Mouse (Mus musculus) heart, postnatal 0 days (tissue): ENCODE measurements at regions not wholly inside any gene's neighbourhood (a gene's known extent, or its start where the extent isn't known, plus 50 kb on each side); places are given as distances from the start of the nearest gene placed in this dataset.

Experiments
- ATAC-seq: fragments of 200-750 bp; cut with Nextera tagmentation; 2 replicates; pipeline ENCODE4 v1.8.0; 2017; ENCODE audit warnings: low read depth, moderate number of reproducible peaks, moderate library complexity; ENCODE audit not compliant: insufficient read depth
- DNase-seq: peaks from one replicate; pipeline ENCODE4 v3.0.0-alpha.2; 2016; ENCODE audit warnings: low spot score
- H3K27ac ChIP-seq: fragments of 300-500 bp; sonication (generic); 2 replicates; pipeline ENCODE4 v1.5.1; 2014; ENCODE audit warnings: low read depth, mild to moderate bottlenecking
- H3K27me3 ChIP-seq: fragments of 300-500 bp; sonication (generic); 2 replicates; pipeline ENCODE4 v1.6.1; 2014; ENCODE audit warnings: low read length, mixed read lengths; ENCODE audit not compliant: control insufficient read depth, insufficient read depth
- H3K36me3 ChIP-seq: fragments of 300-500 bp; sonication (generic); replicated peaks from 2 replicates; pipeline ENCODE4 v1.6.1; 2014; ENCODE audit warnings: low read length, mixed read lengths; ENCODE audit not compliant: control insufficient read depth, insufficient read depth
- H3K4me1 ChIP-seq: fragments of 300-500 bp; sonication (generic); 2 replicates; pipeline ENCODE4 v1.6.1; 2014; ENCODE audit warnings: antibody characterized with exemption; ENCODE audit not compliant: control insufficient read depth, insufficient read depth
- H3K4me2 ChIP-seq: fragments of 300-500 bp; sonication (generic); 2 replicates; pipeline ENCODE4 v1.6.1; 2014; ENCODE audit warnings: low read depth, mild to moderate bottlenecking, low read length, moderate library complexity
- H3K4me3 ChIP-seq: fragments of 300-500 bp; sonication (generic); 2 replicates; pipeline ENCODE4 v1.5.1; 2014; ENCODE audit warnings: low read depth, low read length
- H3K9ac ChIP-seq: fragments of 300-500 bp; sonication (generic); replicated peaks from 2 replicates; pipeline ENCODE4 v1.6.1; 2014; ENCODE audit warnings: low read depth, low read length, mixed read lengths
- H3K9me3 ChIP-seq: fragments of 300-500 bp; sonication (generic); replicated peaks from 2 replicates; pipeline ENCODE4 v1.6.1; 2016; ENCODE audit warnings: low read length; ENCODE audit not compliant: control insufficient read depth
- CTCF ChIP-seq: IDR thresholded peaks from 2 replicates; pipeline ENCODE4 v1.5.1; 2016; ENCODE audit warnings: antibody characterized with exemption, control low read depth, low read depth
- EP300 ChIP-seq: IDR thresholded peaks from 2 replicates; pipeline ENCODE4 v1.6.1; 2016; ENCODE audit warnings: antibody characterized with exemption, low read depth
- WGBS: fragments of 180-500 bp; shearing (Covaris S2); extraction: QIAGEN DNeasy Blood & Tissue Kit; methylation state at CpG from one replicate; pipeline ENCODE4 v1.1.7; 2014; 5-methylcytosine and 5-hydroxymethylcytosine counted together

DNA sequence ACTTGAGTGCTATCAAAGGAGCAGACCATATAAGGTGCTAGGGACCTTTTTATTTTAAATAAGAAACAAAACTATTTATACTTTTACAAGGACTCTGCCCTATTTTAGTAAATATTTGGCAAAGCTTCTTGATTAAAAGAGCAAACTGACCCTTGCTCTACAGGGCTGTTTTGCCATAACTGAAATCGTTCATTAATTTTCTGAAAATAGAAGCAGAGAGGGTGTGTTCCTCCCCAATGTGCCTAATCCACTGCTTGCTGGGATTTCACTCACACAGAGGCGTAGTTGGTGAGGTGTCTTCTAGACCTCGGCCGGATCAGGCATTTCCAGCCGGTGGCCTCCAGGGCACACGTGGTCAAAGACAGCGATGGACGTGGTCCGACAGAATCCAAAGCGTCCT is 76.4 kb downstream of the Cdc7 start:
- Histone ChIP-seq H3K27me3 (no peaks in the 10 kb centered on the region), H3K4me2 (no peak overlapping the region), H3K4me1 (no peaks in the 10 kb centered on the region), H3K9me3 (peaks cover 8% of the 10 kb centered on the region; the same call in 1 of the 2 replicates), H3K9ac (no peak overlapping the region), H3K4me3 (no peak overlapping the region), H3K36me3 (no peaks in the 10 kb centered on the region), H3K27ac (no peak overlapping the region)
- DNase-seq (no peak), ATAC-seq (no peak)
- WGBS: 83% methylated on average over 10 of the region's 10 CpGs
- TF ChIP-seq CTCF (no peak), EP300 (no peak)

GRCm38 (mm10) chr5:107045163-107045562 is 81.0 kb downstream of the Cdc7 start:
- peaks cover 21% of the 10 kb centered on the region for H3K4me1 ChIP-seq
- H3K9me3 ChIP-seq: no peaks in the 10 kb centered on the region
- H3K36me3 ChIP-seq: no peaks in the 10 kb centered on the region
- 65% methylated on average over 10 of the region's 10 CpGs for WGBS
- no peak overlapping the region for H3K27ac ChIP-seq
- H3K4me3 ChIP-seq: no peak overlapping the region
- no peaks in the 10 kb centered on the region for H3K27me3 ChIP-seq
- H3K4me2 ChIP-seq: no peak overlapping the region
- DNase-seq: no peak
- no peak for TF ChIP-seq EP300
- TF ChIP-seq CTCF: no peak
- no peak for ATAC-seq
- no peak overlapping the region for H3K9ac ChIP-seq

DNA sequence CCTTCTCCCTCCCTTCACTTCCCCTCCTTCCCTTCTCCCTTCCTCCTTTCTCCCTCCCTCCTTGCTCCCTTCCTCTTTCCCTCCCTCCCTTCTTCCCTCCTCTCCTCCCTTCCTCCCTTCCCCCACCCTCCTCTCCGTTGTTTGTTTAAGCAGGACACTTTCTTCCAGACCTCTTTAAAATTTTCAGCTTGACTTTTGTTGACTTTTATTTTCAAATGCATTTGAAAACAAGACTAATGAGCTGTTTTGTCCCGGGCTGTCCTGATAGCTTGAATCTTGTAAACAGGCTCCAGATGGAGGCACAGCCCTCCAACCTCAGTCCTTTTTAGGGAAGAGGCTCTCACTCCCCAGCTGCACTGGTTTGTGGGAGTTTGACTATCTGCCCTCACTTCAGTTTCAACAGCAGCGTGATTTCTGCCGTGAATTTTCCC is 82.4 kb downstream of the Cdc7 start:
- H3K4me2 ChIP-seq: no peak overlapping the region
- H3K27me3 ChIP-seq: no peaks in the 10 kb centered on the region
- no peak overlapping the region for H3K9ac ChIP-seq
- no peaks in the 10 kb centered on the region for H3K9me3 ChIP-seq
- no peaks in the 10 kb centered on the region for H3K36me3 ChIP-seq
- H3K4me1 ChIP-seq: peaks cover 21% of the 10 kb centered on the region
- 12% methylated on average over 4 of the region's 4 CpGs for WGBS
- peak overlapping the region; percentile 55 for H3K27ac ChIP-seq
- no peak overlapping the region for H3K4me3 ChIP-seq
- ATAC-seq: no peak; the same call in 1 of the 2 replicates
- no peak for DNase-seq
- no peak for TF ChIP-seq EP300
- no peak for TF ChIP-seq CTCF

DNA sequence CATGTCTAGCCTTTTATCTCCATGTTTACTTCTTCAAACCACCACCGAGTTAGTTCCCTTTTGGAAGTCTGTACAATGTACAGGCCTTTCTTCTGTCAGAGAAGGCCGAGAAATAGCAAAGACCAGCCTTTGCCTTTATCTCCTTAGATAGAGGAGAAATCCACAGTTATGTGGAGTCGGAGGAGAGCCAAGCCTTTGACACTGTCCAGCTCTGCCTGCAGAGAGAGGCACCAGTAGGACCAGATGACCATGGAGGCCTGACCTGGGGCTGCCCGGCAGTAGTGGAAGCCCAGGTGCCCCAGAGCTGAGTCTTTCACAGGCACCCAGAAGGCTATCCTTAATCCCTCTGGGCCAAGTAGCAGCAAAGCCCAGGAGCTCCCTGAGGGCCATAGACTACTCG is 84.5 kb downstream of the Cdc7 start:
- WGBS: 9% methylated on average over 5 of the region's 5 CpGs
- peak; percentile 37; the same call in 1 of the 2 replicates for ATAC-seq
- Histone ChIP-seq H3K27ac (peak overlapping the region; percentile 66), H3K4me1 (peaks cover 21% of the 10 kb centered on the region), H3K4me2 (no peak overlapping the region), H3K27me3 (no peaks in the 10 kb centered on the region), H3K9me3 (no peaks in the 10 kb centered on the region), H3K36me3 (no peaks in the 10 kb centered on the region), H3K9ac (no peak overlapping the region), H3K4me3 (no peak overlapping the region)
- DNase-seq: peak; percentile 55
- no peak for TF ChIP-seq CTCF
- TF ChIP-seq EP300: peak; percentile 40; the same call in 1 of the 2 replicates

- Histone ChIP-seq H3K4me3 (no peak overlapping the region), H3K4me2 (no peak overlapping the region), H3K4me1 (peaks cover 21% of the 10 kb centered on the region), H3K27me3 (no peaks in the 10 kb centered on the region), H3K36me3 (no peaks in the 10 kb centered on the region), H3K9me3 (no peaks in the 10 kb centered on the region), H3K9ac (no peak overlapping the region), H3K27ac (no peak overlapping the region)
- 70% methylated on average over 3 of the region's 3 CpGs for WGBS
- no peak for DNase-seq
- TF ChIP-seq EP300 (no peak), CTCF (no peak)
- ATAC-seq: no peak
Observed at GRCm38 (mm10) chr5:107050076-107050475, 86.0 kb downstream of the Cdc7 start.

- no peak for DNase-seq
- 23% methylated on average over 10 of the region's 10 CpGs for WGBS
- Histone ChIP-seq H3K27ac (peak overlapping the region; percentile 50), H3K36me3 (no peaks in the 10 kb centered on the region), H3K27me3 (no peaks in the 10 kb centered on the region), H3K4me1 (peaks cover 13% of the 10 kb centered on the region), H3K4me3 (no peak overlapping the region), H3K4me2 (no peak overlapping the region), H3K9me3 (no peaks in the 10 kb centered on the region), H3K9ac (no peak overlapping the region)
- TF ChIP-seq EP300 (no peak), CTCF (no peak)
- ATAC-seq: peak; percentile 75
Observed at GRCm38 (mm10) chr5:107051868-107052267, 87.7 kb downstream of the Cdc7 start.
